Mouse (Mus musculus) megakaryocyte, adult 5-6 weeks (primary cell): Measurements from ENCODE around the gene Tbc1d12. TPM values are rescaled to one million over a fixed set of nuclear protein-coding genes. Genes with fewer than 3 reads are reported as not detected.

Experiments used
- ATAC-seq: 2 replicates; pipeline ENCODE4 v1.8.0; 2016; ENCODE audit warnings: mild to moderate bottlenecking, inconsistent platforms; ENCODE audit not compliant: poor library complexity, severe bottlenecking
- total RNA-seq, 2 experiments: library from RNA; stranded (forward) in 1 of 2; stranded (reverse) in 1 of 2; fragments of 153-499, 151-499 nt in 1 of 2; fragments of 221-1000, 200-1000 nt in 1 of 2; gene quantifications; 2 replicates each; pipeline versions ENCODE4 v1.2.3 to v1.2.4; 2015 to 2017

Gene Tbc1d12
- total RNA-seq, 2 experiments from 2014 or later: 2.5 to 2.8 TPM

DNA sequence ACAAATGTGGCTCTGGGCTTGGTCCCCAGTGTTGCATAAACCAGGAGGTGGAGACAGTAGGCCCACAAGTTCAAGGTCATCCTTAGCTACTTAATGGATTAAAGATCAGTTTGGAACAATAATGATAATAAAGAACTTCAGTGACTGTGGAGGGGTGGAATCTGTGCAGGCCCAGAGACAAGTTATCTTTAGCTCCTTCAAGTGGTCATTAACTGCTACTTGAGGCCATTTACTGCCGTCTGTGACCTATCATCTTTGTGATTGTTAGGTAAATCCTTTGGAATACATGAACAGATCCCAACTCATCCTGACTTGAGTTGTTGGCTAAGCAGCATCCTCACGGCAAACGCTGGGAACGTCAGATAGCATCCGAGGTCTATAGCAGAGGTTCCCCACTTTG lies 66.1 kb downstream of the Tbc1d12 start:
- no peak for ATAC-seq

DNA sequence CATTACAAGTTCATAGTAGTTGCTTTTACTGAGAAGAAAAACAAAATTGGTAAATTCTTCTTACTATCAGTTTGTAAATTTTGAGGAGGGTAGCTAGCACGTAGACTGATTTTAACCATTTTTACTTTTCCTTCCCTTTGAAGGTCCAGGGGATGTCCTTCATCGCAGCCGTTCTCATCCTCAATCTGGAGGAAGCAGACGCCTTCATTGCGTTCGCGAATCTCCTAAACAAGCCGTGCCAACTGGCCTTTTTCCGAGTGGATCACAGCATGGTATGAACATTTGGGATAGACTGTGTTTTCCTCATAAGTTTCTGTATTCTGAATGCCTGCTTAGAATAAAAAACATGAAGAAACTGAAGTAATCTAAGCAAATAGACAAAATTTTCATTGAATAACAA lies 77.4 kb downstream of the Tbc1d12 start:
- no peak for ATAC-seq

DNA sequence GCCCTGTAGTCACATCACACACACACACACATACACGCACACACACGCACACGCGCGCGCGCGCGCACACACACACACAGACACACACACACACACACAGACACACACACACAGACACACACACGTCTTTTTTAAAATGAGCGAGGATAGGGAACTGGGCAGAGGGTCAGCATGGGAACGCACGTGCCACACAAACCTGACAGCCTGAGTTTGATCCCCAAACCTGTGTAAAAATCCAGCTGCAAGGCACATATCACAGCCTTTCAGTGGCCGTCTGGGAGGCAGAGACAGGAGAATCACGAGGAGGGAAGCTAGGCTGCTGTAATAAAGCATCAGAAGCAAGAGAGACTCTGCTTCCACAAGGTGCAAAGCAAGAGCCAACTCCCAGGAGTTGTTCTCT lies 78.5 kb downstream of the Tbc1d12 start:
- ATAC-seq: no peak

DNA sequence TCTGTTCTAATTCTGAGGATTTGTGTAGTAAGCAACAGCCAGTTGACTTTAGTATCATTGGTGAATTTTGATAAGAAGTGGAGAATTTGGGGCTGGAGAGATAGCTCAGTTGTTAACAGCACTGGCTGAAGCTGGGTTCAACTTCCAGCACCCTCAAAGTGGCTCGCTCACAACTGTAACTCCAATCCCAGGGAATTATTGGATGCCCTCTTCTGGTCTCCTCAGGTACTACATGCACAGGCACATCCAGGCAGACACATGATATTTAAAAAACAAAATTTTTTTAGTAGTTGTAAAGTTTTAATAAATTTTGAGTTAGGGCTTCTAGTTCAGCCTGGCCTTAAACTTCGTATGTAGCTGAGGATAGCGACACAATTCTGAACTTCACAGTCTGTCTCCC lies 79.3 kb downstream of the Tbc1d12 start:
- ATAC-seq: peak; percentile 59; the same call in 1 of the 2 replicates

DNA sequence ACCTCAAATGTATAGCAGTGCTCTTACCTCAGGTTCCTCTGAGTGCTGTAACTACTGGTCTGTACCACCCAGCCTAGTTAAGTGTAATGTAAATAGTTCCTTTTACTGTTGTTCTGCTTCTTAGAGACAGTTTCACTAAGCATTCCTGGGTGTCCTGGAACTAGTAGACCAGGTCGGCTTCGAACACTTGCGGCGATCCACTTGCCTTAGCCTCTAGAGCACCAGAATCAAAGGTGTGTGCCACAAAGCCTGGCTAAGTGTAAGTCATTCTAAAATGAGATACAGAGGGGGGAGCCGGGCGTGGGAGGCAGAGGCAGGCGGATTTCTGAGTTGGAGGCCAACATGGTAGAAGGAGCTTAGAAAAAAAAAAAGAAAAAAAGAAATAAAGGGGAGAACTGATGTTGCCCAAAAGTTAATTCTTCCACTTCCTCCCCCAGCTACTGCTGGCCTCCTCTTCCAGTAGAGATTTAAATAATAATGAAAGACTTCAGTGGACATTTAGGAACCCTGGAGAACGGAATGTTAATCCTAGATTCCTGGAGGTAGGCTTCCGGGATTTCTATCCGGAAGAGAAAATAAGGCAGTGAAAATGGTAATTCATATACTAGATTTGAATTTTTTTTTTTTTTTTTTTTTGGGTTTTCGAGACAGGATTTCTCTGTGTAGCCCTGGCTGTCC lies 92.2 kb downstream of the Tbc1d12 start:
- no peak for ATAC-seq

DNA sequence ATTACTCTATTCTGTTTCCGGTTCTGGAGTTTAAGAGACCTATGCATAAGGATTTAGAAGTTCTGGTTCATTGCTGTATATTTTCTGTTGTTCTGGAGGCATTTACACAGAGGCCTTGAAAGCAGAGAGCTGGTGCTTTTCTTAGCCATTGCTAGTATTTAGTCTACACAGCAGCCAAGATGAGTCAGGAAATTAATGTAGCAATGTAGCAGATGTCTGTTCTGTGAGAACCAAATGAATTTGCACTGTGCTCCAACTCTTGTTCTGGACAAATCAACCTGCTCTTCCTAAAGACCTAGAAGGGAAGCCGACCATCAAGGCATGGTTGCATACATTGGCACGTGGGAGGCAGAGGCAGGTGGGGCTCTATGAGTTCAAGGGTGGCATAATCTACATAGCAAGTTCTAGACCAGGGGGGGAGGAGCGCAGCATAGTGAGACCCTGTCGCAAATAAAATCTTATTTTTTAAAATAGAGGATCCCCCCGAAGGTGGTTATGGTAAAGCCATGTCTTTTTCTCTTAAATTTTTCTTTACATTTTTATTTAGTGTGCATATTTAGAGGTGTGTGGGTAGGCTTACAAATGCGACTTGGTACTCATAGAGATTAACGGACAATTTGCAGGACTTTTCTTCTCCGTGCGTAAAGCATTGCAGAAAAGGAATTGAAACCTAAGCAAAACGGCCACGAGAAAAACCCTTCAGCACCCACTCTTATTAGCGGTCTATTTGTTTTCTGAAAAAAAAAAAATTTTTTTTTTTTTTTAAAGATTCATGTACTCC lies 93.3 kb downstream of the Tbc1d12 start:
- 0 out of 2 replicates have a peak, but pooled peaks have one; percentile 2 for ATAC-seq

DNA sequence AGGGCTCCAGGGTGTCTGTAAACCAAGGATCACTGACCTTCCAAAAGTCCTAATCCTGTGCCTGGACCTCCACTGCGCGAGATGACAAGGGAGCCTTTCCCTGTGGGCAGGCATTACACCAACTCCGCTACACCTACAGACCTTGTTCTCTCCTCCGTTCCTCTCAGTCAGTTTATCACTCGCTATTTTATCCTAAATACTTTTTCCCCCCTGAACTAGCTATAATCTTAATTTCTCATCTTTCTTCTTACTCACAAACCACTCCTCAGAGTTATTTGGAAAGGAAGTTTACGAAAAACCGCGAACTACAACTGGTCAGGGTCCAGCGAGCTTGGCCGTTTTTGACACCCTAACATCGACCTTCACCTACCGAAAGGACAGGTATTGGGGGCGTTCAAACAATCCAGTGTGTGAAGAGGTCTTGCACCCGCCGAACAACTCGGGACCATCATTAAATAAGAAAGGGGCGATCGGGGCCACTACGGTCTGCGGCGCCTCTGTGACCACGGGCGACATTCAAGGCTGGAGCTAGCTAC lies 93.9 kb downstream of the Tbc1d12 start:
- ATAC-seq: peak; percentile 30; the same call in 1 of the 2 replicates

DNA sequence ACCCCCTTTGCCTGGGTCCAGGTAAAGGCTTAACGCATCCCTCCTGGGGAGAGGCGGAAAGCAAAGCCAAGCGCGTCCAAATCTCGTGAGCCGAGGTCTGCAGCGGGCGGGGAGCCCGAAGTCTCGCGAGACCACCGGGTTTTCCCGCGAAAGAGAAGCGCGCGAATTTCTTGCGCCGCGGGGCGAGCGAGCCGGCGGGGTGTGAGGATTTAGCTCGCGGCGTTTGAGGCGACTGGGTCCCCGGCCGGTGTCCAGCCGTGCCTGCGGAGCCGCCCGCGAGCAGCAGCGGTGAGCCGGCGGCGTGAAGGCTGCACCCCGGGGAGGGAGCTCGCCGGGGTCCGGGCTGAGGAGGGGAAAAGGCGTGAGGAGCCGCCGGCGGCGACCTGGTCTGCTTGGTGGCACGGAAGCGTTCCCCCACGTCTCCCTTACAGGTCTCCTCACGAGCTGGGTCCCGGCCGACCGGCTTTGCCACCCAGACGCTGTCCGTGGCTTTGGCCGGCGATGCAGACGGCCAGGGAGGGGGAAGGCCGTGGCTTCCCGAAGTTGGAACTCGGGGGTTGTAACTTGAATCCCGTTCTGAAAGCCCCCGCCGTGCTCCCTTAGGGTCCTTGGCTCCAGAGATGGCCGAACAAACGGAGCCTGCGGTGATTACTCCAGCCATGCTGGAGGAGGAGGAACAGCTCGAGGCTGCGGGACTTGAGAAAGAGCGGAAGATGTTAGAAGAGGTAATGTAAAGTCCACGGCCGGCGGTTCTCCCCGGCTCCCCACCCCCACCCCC lies 94.6 kb downstream of the Tbc1d12 start, which contains the start of gene Hells:
Hells (plus strand) TSS at position 128 of the 778 bp plus-strand sequence.
- ATAC-seq: peak; percentile 88

DNA sequence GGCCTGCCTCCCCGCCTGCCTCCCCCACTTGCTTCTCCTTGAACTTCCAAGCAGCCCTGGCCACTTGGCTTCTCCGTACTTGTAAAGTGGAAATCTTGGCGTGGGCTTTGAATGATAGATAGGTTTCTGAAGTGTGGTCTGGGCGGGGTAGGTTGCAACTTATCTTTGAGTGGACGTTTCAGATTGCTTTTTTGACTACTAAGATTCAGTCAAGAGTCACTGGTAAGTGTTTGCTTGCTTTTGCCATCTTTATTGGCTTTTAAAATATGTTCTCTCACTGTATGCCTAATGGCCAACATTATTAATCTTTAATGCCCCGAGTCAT lies 95.1 kb downstream of the Tbc1d12 start:
- ATAC-seq: no peak

DNA sequence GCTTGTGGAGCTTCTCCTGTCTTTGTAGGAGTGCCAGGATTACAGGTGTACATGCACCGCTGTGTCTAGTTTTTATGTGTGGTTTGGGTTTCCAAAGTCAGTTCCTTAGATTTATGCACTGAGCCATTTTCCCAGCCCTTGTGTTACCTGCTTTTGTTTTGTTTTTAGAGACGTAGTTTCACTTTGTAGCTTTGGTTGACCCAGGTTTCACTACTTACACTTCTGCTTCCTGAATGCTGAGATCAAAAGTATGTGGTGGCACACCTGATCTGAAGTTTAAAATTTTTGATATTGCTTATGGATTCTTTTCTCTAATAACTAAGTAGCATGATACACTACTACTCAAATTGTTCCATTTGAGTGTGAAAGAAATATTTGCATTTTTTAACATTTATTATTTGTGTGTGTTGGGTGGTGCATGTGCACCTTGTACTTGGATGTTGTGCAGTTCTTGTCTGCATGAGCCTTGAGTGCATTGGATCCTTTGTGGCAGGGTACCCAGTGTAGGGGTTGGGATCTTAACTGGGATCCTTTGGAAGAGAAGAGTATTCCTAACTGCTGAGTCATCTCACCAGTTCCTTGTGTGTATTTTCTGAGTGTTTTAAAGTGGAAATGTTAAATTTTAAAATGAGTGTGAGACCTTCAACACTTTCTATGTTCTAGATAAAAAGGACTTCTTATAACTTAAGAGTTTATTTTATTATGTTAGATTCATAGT lies 108.4 kb downstream of the Tbc1d12 start:
- ATAC-seq: no peak

Other genes with a start within 250 kb of the Tbc1d12 start
- gene Noc3l, start 17.3 kb upstream of the Tbc1d12 start, total RNA-seq (2015): 3.6 and 5.2 TPM in 2 replicates
- gene Noc3l, start 17.3 kb upstream of the Tbc1d12 start, total RNA-seq (2017): 10.2 and 10.5 TPM in 2 replicates
- gene Hells, start 94.3 kb downstream of the Tbc1d12 start, total RNA-seq (2015): 54.8 and 63.1 TPM in 2 replicates
- gene Hells, start 94.3 kb downstream of the Tbc1d12 start, total RNA-seq (2017): 51.6 and 55.5 TPM in 2 replicates
- gene Cyp2c55, start 170.4 kb downstream of the Tbc1d12 start, total RNA-seq (2015): not detected in 2 replicates
- gene Cyp2c55, start 170.4 kb downstream of the Tbc1d12 start, total RNA-seq (2017): not detected in 2 replicates
- 0.46 TPM in 1 of 2 replicates, not detected in the other for gene Cyp2c65, start 224.4 kb downstream of the Tbc1d12 start, total RNA-seq (2015)
- gene Cyp2c65, start 224.4 kb downstream of the Tbc1d12 start, total RNA-seq (2017): not detected in 2 replicates